Mouse (Mus musculus): ENCODE results near the gene Trmt5. TPM values are rescaled to one million over a fixed set of nuclear protein-coding genes. Genes with fewer than 3 reads are reported as not detected.
A peak's percentile ranks its signal among the peaks of the same experiment; 100 is the strongest.

The Trmt5 gene
- total RNA-seq, 2 experiments from 2014 or later, result 14.3 to 15.7 TPM

- H3K4me3 ChIP-seq, result no peak overlapping the region
- H3K27ac ChIP-seq, result no peak overlapping the region
- intact Hi-C loops (cut with DNase I), result no loop called here
- no peak for TF ChIP-seq CTCF (IDR thresholded peaks at IDR 0.05)
- DNase-seq (ENCODE audit: extremely low spot score in 1 of 2, low spot score in 2 of 2), result no peak
Observed at GRCm38 (mm10) chr12:73269531-73269930, 17.0 kb downstream of the Trmt5 start.

DNA sequence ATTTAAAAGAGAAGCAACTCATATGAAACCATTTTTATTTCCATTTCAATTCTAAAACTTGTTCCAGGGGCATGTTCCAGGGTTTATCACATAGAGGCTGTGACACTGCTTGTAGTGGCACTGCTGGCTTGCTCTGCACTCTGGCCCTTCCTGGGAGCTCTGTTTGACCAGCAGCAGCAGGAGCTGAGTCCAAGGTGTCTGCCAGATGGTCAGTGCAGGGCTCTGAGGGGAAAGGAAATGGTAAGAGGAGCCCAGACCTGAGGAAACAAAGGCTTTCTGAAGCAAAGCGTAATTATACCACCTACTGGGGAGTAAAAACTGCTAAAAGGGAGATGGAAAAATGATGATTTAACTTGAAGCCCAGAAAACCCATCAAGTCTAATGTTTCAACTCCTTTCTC, 18.0 kb downstream of the Trmt5 start:
- no peak for TF ChIP-seq CTCF (IDR thresholded peaks at IDR 0.05)
- intact Hi-C loops (cut with DNase I), result no loop called here
- no peak overlapping the region for H3K4me3 ChIP-seq
- no peak for DNase-seq (ENCODE audit: extremely low spot score in 1 of 2, low spot score in 2 of 2)
- no peak overlapping the region for H3K27ac ChIP-seq

- Histone ChIP-seq H3K27ac (no peak overlapping the region), H3K4me3 (no peak overlapping the region)
- DNase-seq (ENCODE audit: extremely low spot score in 1 of 2, low spot score in 2 of 2), result no peak
- no peak for TF ChIP-seq CTCF (IDR thresholded peaks at IDR 0.05)
- intact Hi-C loops (cut with DNase I), result no loop called here
Observed at GRCm38 (mm10) chr12:73266597-73266996, 19.9 kb downstream of the Trmt5 start.

GRCm38 (mm10) chr12:73265381-73265978, 21.0 kb downstream of the Trmt5 start:
- no peak overlapping the region for H3K4me3 ChIP-seq
- DNase-seq (ENCODE audit: extremely low spot score in 1 of 2, low spot score in 2 of 2), result no peak
- intact Hi-C loops (cut with DNase I), result no loop called here
- no peak overlapping the region for H3K27ac ChIP-seq
- no peak for TF ChIP-seq CTCF (IDR thresholded peaks at IDR 0.05)

DNA sequence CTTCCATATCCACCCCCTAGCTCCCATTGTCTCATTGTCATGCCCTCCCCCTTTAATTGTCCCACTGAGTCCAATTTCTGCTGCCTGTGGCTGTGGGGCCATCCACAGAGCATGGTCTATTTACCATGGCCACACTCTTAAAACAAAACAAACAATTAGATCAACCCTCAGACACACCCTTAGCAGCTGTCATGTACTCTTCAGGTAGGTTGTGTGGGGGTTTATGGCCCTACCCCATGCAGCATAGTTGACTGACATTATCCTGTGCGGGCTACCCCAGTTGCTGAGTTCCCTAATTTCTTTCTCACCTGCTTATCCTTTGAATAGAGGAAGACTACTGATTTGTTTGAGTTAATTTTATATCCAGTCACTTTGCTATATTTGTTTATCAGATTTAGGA, 26.2 kb downstream of the Trmt5 start:
- no peak overlapping the region for H3K4me3 ChIP-seq
- DNase-seq (ENCODE audit: extremely low spot score in 1 of 2, low spot score in 2 of 2), result no peak
- intact Hi-C loops (cut with DNase I), result no loop called here
- TF ChIP-seq CTCF (IDR thresholded peaks at IDR 0.05), result no peak
- H3K27ac ChIP-seq, result no peak overlapping the region

- Histone ChIP-seq H3K27ac (no peak overlapping the region), H3K4me3 (no peak overlapping the region)
- intact Hi-C loops (cut with DNase I), result no loop called here
- no peak for DNase-seq (ENCODE audit: extremely low spot score in 1 of 2, low spot score in 2 of 2)
- TF ChIP-seq CTCF (IDR thresholded peaks at IDR 0.05), result no peak
Observed at GRCm38 (mm10) chr12:73259269-73259668, 27.2 kb downstream of the Trmt5 start.

DNA sequence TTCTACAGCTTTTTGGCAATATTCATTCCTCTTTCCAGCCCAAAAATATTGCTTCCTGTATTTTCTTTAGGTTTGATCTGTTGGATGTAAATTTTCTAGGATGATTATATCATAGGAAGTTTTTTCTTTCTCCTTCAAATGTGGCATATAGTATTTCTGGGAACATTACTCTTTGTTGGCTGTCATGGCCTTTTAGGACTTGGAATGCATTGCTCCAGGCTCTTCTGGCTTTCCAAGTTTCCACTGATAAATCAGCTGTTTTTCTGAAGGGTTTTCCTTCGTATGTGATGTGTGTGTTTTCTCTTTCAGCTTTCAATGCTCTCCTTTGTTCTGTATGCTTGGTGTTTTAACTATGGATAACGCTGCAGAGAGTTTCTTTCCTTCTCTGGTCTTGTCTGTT, 31.5 kb downstream of the Trmt5 start:
- Histone ChIP-seq H3K4me3 (no peak overlapping the region), H3K27ac (no peak overlapping the region)
- no peak for TF ChIP-seq CTCF (IDR thresholded peaks at IDR 0.05)
- no peak for DNase-seq (ENCODE audit: extremely low spot score in 1 of 2, low spot score in 2 of 2)
- intact Hi-C loops (cut with DNase I), result no loop called here

GRCm38 (mm10) chr12:73245687-73246086, 40.8 kb downstream of the Trmt5 start:
- intact Hi-C loops (cut with DNase I), result no loop called here
- Histone ChIP-seq H3K4me3 (no peak overlapping the region), H3K27ac (no peak overlapping the region)
- no peak for DNase-seq (ENCODE audit: extremely low spot score in 1 of 2, low spot score in 2 of 2)
- no peak for TF ChIP-seq CTCF (IDR thresholded peaks at IDR 0.05)

DNA sequence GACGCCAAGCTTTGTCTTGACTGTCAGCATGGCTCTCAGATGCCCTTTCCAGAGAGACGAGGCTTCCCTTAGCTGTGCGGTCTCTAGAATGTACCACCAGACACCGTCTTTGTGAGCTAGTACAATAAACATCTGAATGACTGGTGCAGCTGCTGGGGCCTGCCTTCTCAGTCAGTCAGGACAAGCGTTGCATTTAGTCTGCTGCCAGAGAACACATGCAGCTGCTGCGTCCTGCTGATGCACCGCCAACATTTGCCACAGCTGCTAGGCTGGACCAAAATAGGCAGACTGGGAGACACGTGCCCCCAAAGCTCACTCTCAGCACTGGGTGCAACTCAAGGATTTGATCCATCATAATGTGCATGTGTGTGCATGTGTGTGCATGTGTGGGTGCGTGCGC, 44.5 kb downstream of the Trmt5 start:
- intact Hi-C loops (cut with DNase I), result no loop called here
- Histone ChIP-seq H3K4me3 (no peak overlapping the region), H3K27ac (peak overlapping the region; percentile 22; the same call in 1 of the 2 replicates)
- DNase-seq (ENCODE audit: extremely low spot score in 1 of 2, low spot score in 2 of 2), result peak; percentile 24
- no peak for TF ChIP-seq CTCF (IDR thresholded peaks at IDR 0.05)

- intact Hi-C loops (cut with DNase I), result no loop called here
- Histone ChIP-seq H3K4me3 (no peak overlapping the region), H3K27ac (no peak overlapping the region)
- no peak for DNase-seq (ENCODE audit: extremely low spot score in 1 of 2, low spot score in 2 of 2)
- no peak for TF ChIP-seq CTCF (IDR thresholded peaks at IDR 0.05)
Observed at GRCm38 (mm10) chr12:73232586-73232985, 53.9 kb downstream of the Trmt5 start.

GRCm38 (mm10) chr12:73231552-73231951, 55.0 kb downstream of the Trmt5 start:
- no peak for TF ChIP-seq CTCF (IDR thresholded peaks at IDR 0.05)

DNA sequence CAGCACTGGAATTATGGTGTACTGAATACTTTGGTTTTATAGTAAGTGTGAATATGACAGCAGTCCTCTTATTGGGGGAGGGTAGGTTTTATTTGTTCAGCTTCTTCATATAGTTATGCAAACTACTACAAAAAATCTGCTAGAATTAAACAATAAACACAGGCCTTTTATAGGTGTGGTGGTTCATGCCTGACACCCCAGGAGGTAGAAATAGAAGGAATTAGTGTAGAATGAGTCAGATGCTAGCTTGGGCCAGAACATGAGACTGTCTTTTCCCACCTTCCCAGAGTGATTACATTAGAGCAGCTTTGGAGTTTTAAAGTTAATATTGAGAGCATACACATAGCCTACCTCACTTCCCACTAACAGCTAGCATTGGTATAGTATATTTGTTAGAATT, 56.3 kb downstream of the Trmt5 start:
- no peak for DNase-seq (ENCODE audit: extremely low spot score in 1 of 2, low spot score in 2 of 2)
- Histone ChIP-seq H3K27ac (no peak overlapping the region), H3K4me3 (no peak overlapping the region)
- intact Hi-C loops (cut with DNase I), result no loop called here
- no peak for TF ChIP-seq CTCF (IDR thresholded peaks at IDR 0.05)

More at GRCm38 (mm10) chr12:73231552-73231951, 55.0 kb downstream of the Trmt5 start:
- intact Hi-C loops (cut with DNase I), result no loop called here
- Histone ChIP-seq H3K4me3 (no peak overlapping the region), H3K27ac (no peak overlapping the region)
- DNase-seq (ENCODE audit: extremely low spot score in 1 of 2, low spot score in 2 of 2), result no peak

Other genes with a start within 250 kb of the Trmt5 start
- gene Six1, start 232.8 kb downstream of the Trmt5 start, total RNA-seq (2021), result under 1 TPM in 1 of 2 experiments, not detected in 1; 0.14 TPM
- 1 to 10 TPM; 2.4 to 2.7 TPM for gene Six4, start 173.3 kb downstream of the Trmt5 start, total RNA-seq (2021)
- gene Mnat1, start 163.0 kb downstream of the Trmt5 start, total RNA-seq (2021), result 10 to 100 TPM; 19.3 to 24.5 TPM
- 10 to 100 TPM; 13.7 to 18.6 TPM for gene Slc38a6, start 69 bp upstream of the Trmt5 start, total RNA-seq (2021)